Mouse (Mus musculus) yolk sac, embryonic 10.5 days (tissue): ENCODE results near the gene Gm10663.
A peak's percentile ranks its signal among the peaks of the same experiment; 100 is the strongest.

ENCODE experiments used
- DNase-seq: peaks from one replicate; pipeline ENCODE4 v3.0.0-alpha.2; 2017; ENCODE audit warnings: low spot score

The Gm10663 gene

DNA sequence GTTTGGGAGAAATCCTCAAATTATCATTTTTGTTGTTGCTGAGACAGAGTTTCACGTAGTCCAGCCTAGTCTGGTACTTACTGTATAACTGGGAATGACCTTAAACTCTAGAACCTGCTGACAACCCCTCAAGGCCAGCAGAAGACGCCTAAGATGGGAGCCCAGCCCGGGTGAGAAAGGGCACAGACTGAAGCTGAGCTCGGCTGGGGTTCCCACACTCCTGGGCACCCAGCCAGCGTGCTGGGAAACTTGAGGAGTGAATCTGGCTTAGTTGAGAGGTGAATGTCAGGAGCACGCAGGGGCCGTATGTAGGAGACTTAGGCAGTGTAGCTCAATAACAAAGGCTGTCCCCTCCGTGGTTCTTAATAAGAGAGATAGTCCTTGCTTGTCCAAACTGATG lies 12.9 kb downstream of the Gm10663 start:
- DNase-seq = no peak

DNA sequence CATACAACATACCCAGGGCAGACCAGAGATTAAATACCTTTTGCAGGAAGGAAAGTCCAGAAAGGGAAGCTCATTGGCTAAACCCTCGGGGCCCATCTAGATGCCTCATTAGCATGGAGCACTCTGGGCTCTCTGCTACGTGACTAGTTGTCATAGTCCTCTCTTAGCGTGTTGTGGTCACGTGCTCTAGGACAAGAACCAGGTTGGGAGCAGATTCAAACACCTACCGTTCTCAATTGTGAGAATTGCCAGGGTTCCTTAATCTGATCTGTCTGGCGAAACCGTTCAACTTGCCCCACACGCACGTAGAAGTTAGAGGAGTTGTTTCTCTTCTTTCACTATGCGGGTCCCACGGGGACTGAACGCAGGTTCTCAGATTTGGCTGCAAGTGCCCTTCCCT lies 13.3 kb downstream of the Gm10663 start:
- DNase-seq = no peak

DNA sequence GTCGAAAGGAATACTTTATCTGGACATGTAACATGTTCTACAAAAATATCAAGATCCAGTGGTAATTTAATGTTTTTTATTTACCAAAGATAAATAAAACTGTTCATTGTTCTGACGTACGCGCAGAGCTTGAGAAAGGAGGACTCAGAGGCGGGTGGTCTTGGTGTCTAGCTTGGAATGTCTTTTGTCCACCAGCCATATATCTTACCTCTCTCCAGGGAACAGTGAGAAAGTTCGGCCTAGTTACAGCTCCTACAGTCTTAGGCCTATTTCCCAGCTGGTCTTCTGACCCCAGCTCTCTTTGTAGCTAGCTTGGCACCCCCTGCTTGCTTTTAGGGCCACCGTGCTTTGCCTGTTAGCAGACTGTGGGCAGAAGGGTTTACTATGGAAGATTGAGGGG lies 14.9 kb downstream of the Gm10663 start:
- DNase-seq = no peak

DNA sequence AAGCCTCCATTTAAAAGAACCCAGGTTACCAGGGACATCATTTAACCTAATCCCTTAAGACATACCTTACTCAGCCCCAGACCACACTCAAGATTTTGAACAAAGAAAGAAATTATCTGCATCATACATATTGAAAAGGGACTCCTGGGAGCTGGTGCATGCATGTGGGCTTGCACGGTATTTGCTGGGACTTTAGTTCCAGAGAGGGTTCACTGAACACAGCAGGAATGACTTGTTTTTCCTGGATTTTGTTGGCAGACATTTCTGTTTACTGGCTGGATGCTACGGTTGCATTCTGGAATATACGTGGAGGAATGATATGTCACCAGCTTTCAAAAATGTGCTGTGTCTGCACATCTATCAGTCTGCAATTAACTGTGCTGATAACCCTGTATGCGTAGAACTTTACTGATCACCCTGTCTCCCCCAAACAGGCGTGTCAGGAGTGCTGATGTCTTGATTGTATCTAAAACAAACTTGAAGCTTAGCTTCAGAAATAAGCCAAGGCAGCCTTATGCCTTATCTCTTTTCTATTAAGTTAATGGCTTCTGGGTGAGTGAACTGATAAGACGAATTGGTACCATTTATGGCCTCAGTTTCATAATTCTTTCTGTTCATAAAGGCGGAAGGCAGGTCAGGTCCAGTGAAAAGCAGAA lies 23.1 kb downstream of the Gm10663 start:
- DNase-seq = no peak

DNA sequence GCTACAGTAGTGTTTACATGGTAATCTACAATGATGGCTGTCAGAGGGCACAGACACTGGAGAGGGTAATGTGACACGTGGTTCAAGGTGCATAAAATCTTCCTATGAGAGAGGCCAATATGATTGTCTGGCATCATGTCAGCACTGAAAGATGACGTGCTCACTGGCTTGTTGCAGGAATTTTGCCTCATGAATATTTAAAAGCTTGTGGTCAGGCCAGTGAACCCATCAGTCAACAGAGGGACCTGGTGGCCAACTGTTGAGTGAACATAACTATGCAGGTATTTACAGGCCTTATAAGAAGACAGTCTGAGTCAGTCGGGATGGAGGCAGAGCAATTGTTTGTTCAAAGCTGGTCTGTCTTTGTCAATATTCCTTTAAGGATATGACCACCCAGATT lies 24.9 kb downstream of the Gm10663 start:
- DNase-seq = no peak

DNA sequence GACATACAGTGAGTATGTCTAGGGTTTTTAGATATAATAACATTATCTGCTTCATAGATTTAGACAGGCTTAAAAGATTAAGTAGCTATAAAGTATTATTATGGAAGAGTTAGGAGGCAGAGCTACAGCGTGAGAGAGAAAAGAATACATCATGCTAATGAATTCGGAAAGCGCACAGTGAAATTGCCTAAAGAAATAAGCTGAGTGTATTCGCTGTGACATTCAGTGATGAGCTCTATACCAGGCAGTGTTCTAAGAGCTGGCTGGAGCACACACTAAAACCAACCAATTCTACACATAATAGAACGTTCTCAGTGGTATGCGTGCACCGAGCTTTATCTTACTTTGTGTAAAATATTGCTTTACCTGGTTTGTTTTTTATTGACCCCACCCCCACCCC lies 28.8 kb downstream of the Gm10663 start:
- no peak for DNase-seq

DNA sequence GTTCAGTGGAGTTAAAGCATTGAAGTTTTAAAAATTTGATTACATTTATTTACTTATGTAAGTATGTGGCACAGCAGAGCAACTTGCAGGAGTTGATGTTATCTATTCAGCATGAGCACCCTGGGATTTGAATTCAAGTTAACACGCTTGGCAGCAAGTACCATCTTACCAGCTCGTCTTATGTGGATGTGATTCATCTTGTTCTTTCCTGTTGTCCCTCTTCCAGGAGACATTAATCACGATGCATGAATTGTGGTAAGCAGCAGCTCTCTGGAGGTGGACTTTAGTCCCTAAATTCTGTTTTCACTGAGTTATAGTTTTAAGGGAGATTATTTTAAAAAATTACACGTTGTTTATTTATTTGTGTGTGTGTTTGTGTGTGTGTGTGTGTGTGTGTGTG lies 29.2 kb downstream of the Gm10663 start:
- no peak for DNase-seq

DNA sequence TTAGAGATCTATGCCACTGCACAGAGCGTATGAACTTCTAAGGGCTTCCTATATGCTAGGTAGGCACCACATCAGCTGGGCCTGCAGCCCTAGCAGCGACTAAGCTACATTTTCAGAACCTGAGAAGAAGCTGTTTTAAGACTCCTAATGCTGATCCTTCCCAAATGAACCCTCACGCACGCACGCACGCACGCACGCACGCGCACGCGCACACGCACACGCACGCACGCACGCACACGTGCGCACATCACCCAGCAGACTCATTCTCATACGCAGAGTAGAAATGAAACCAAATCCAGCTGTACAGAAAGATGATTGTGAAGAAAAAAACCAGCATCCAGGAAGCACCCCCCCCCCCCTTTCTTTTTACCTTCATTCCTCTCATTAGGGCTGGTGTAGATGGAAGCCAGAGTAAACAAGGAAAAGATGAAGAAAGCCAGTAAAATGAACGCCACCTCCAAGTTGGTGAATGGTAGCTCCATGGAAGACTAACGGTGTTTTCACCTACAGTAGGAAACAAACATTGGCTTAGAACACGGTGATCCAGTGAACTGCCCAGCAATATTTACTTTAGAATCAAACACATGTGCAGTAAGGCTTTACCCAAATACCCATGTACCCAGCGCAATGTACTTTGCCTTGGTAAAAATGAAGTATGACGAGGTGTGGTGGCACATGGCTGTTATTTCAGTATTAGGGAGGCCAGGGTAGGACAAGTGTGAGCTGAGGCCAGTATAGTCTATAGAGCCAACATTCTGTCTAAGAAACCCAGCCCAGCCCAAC lies 33.3 kb downstream of the Gm10663 start:
- no peak for DNase-seq

DNA sequence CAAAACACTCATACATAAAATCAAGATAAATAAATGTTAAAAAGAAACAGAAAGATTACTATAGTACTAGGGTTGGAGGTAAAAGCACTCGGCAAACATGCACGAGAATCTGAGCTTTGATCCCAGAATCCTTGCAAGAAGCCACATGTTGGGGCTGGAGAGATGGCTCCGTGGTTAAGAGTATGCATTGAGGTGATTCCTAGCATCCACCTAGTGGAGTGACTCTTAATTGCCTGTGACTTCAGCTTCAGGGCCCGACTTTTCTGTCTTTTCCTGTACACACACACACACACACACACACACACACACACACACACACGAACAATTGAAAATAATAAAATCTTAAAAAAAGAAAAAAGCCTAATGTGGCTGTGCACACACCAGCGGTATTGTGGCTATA lies 34.1 kb downstream of the Gm10663 start:
- no peak for DNase-seq

DNA sequence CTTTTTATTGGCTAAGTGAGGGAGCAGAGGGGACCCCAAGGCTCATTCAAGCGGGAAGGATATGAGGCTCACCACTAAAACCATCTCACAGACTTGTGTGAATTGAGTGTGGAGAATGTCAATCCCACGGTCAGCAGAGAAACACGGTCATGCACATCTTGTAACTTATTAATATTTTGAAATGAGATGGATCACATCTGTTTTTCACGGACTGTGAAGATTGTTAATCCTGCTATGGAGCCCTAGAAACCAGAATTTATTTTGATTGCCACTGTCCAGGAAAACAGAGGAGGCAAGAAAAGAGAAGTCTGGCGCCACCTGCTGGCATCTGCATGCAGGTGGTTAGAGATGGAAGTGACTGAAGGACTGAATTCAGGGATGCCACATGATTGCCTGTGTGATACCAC lies 35.5 kb downstream of the Gm10663 start:
- DNase-seq = peak; percentile 47

DNA sequence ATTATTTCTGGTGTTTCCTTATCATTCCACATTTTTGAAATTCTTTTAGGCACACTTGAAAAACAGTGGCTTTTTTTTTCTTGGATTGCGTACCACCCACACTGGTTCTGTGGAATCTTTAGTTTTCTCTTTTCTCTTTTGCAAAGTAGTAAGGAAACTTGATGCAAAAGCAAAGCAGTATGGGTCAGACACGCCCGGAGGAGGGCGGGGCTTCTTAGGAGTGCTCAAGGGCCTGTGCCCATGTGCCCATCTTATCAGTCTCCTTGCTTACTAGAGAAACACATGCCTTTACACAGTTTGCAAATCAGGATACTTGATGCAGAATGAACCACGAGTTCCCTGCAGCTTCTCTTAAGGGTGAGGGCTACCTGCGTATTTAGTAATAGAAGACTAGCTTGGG lies 37.3 kb downstream of the Gm10663 start:
- DNase-seq = no peak

DNA sequence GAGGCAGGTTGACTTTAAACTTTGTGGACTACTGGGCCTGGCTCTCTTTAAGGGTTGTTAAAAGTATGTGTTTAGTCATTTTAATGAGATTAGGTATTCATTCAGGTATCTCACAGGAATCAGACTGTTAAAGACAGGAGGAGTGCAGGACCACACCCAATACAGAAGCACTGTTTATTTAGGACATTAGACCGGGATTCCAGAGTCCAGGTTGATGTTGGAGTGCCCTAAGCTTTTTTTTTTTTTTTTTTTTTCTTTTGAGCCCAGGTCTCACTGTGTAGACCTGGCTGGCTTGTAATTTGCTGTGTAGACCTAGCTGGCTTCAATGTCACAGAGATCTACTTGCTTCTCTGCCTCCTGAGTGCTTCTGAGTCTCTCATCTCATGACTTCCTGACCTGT lies 51.2 kb downstream of the Gm10663 start:
- DNase-seq = no peak

DNA sequence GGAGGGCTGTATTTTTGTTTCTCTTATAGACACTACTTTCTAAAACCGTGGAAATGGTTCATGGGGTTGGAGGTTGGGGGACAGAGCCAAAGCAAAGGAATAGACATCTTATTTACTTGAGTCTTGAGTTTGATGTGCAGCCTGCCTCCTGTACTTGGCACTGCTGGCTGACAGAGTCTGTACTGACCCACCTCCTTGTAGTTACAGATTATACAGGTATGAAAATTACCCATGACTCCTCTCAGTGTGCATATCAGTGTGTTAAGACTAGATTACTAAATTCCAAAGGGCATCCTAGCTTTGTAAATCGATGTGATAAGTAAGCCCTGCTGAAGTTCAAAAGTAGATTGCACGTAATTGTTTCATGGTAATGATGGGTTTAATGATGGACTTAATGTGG lies 51.6 kb downstream of the Gm10663 start:
- no peak for DNase-seq
